Mouse (Mus musculus) stomach, embryonic 16.5 days (tissue): ENCODE results near the gene Lingo2. TPM values are rescaled to one million over a fixed set of nuclear protein-coding genes. Genes with fewer than 3 reads are reported as not detected.
A peak's percentile ranks its signal among the peaks of the same experiment; 100 is the strongest.
"Not testable (repeated sequence)": the region's sequence is repeated elsewhere in the genome, so short reads cannot be mapped to it uniquely, and the experiment has no call there.

Source experiments
- ATAC-seq: fragments of 200-750 bp; cut with Nextera tagmentation; 2 replicates; pipeline ENCODE4 v1.8.0; 2017; ENCODE audit warnings: moderate number of reproducible peaks, moderate TSS enrichment; ENCODE audit not compliant: insufficient read depth, low FRiP score
- H3K27ac ChIP-seq: fragments of 300-500 bp; sonication (generic); 2 replicates; pipeline ENCODE4 v1.5.1; 2014; ENCODE audit warnings: low read length
- H3K27me3 ChIP-seq: fragments of 300-500 bp; sonication (generic); 2 replicates; pipeline ENCODE4 v1.6.1; 2014; ENCODE audit warnings: low read length, control low read depth, mixed read lengths; ENCODE audit not compliant: control insufficient read depth, insufficient read depth
- H3K36me3 ChIP-seq: fragments of 300-500 bp; sonication (generic); 2 replicates; pipeline ENCODE4 v1.6.1; 2014; ENCODE audit warnings: low read length; ENCODE audit not compliant: control insufficient read depth, insufficient read depth
- H3K4me1 ChIP-seq: fragments of 300-500 bp; sonication (generic); 2 replicates; pipeline ENCODE4 v1.6.1; 2014; ENCODE audit warnings: low read length, control low read depth, mixed read lengths; ENCODE audit not compliant: control insufficient read depth, insufficient read depth
- H3K4me2 ChIP-seq: fragments of 300-500 bp; sonication (generic); 2 replicates; pipeline ENCODE4 v1.6.1; 2014; ENCODE audit warnings: low read depth, low read length, mixed read lengths
- H3K4me3 ChIP-seq: fragments of 300-500 bp; sonication (generic); replicated peaks from 2 replicates; pipeline ENCODE4 v1.5.1; 2014; ENCODE audit warnings: mild to moderate bottlenecking, low read length
- H3K9ac ChIP-seq: fragments of 300-500 bp; sonication (generic); 2 replicates; pipeline ENCODE4 v1.6.1; 2014; ENCODE audit warnings: low read length
- H3K9me3 ChIP-seq: fragments of 300-500 bp; sonication (generic); replicated peaks from 2 replicates; pipeline ENCODE4 v1.6.1; 2016; ENCODE audit warnings: low read length, control low read depth; ENCODE audit not compliant: control insufficient read depth
- WGBS: fragments of 180-500 bp; shearing (Covaris S2); extraction: QIAGEN DNeasy Blood & Tissue Kit; methylation state at CpG from one replicate; pipeline ENCODE4 v1.1.7; 2014; 5-methylcytosine and 5-hydroxymethylcytosine counted together
- microRNA counts: library from miRNA; unstranded; fragments of <30 nt; microRNA quantifications from one replicate; lab custom pipeline; 2016
- microRNA-seq: library from miRNA; unstranded; fragments of <30 nt; microRNA quantifications from one replicate; pipeline ENCODE4, GENCODE M21; 2016
- polyA plus RNA-seq: library from polyadenylated mRNA; unstranded; fragments of >200 nt; fragmentation: Nextera tagmentation; extraction: Ambion mirVana; gene quantifications from 2 replicates; pipeline ENCODE4 v1.2.1, GENCODE M21; 2015

Gene Lingo2
- polyA plus RNA-seq, 1 experiment from 2014 or later = 0.72 TPM

DNA sequence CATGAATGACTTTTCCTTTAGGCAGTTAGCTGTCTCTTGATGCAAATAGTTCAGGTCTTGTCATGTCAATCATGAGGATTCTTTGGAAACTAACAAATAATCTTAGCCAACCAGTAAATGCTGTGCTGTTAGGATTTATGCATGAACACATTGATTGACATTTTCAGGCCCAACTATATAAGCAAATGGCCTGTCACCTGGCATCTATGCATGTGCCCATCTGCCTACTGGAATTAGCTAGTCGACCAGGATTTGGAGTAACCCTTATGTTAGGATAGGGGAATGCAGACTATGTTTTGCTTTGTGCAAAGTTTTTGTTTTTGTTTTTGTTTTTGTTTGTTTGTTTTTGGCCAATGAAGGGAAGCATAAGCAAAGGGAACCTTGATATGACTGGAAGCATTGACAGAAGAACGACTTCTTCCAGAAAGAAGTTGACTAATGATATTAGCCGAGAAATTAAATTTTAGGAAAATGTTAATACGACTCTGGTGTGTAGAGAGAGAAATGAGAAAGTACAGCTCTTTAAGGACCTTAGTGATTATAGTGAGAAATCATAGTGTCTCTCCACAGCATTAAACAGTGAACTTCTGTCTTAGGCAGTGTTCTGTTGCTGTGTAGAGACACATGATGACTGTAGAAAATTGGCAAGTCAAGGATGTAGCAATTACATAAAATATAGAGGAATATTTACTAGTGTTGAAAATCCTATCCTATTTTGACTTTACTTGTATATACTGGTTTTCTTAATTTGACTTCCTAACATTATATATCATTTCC lies 1257.0 kb downstream of the Lingo2 start:
- no peak overlapping the region for H3K9ac ChIP-seq
- no peak overlapping the region for H3K4me2 ChIP-seq
- no peak overlapping the region for H3K4me3 ChIP-seq
- WGBS = 87% methylated on average over 4 of the region's 4 CpGs
- no peak for ATAC-seq
- no peak overlapping the region for H3K27ac ChIP-seq
- H3K9me3 ChIP-seq = no peaks in the 10 kb centered on the region
- H3K4me1 ChIP-seq = no peaks in the 10 kb centered on the region
- H3K36me3 ChIP-seq = no peaks in the 10 kb centered on the region
- no peaks in the 10 kb centered on the region for H3K27me3 ChIP-seq

DNA sequence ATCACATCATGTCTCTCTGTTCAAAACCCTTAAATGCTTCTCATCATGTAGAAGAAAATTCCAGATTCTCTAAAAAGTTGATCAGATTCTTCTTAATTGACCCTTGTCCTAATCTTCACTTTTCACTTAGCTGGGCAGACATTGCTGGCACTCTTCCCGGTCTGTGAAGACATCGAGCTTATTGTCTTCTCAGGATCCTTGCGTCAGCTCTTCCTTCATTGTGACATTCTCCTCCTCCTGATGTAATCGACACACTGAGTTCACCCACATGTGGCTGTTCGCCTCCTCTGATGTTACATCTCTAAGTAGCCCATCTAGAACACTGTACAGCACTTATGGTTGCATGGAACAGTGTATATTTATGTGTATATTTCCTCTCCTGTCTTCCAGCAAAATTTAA lies 1261.0 kb downstream of the Lingo2 start:
- ATAC-seq = no peak

DNA sequence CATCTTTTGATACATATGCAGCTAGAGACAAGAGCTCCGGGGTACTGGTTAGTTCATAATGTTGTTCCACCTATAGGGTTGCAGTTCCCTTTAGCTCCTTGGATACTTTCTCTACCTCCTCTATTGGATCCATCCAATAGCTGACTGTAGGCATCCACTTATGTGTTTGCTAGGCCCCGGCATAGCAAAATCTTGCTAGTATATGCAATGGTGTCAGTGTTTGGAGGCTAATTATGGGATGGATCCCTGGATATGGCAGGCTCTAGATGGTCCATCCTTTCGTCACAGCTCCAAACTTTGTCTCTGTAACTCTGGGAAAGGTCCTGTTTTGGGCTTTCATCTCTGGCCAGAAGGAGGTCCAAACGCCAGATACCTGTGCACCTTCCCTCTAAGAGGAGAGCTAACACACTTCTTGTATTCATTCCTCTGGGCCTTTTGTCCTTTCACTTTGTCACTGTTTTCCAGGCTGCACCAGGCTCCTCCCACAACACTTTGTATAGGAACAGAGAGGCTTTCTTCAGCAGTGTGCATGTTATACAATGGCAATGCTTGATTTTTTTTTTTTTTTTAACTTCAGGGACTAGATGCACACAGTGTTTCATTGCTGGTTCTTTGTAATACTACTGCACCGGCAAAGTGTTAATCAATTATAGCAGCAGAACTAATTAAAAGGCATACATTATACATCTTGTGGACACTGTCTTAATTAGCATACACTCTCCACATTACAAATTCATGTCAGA lies 1262.9 kb downstream of the Lingo2 start:
- WGBS = 86% methylated on average over 5 of the region's 5 CpGs
- H3K4me2 ChIP-seq, H3K9me3 ChIP-seq, H3K36me3 ChIP-seq, H3K4me1 ChIP-seq, H3K27ac ChIP-seq, ATAC-seq, H3K4me3 ChIP-seq, H3K27me3 ChIP-seq, H3K9ac ChIP-seq: not testable (repeated sequence)

More for the DNA sequence above, 1261.0 kb downstream of the Lingo2 start:
- Histone ChIP-seq H3K4me3 (no peak overlapping the region), H3K4me2 (no peak overlapping the region), H3K27me3 (no peaks in the 10 kb centered on the region), H3K9me3 (no peaks in the 10 kb centered on the region), H3K36me3 (no peaks in the 10 kb centered on the region), H3K4me1 (no peaks in the 10 kb centered on the region), H3K27ac (no peak overlapping the region), H3K9ac (no peak overlapping the region)
- 69% methylated on average over 5 of the region's 5 CpGs for WGBS

MicroRNAs encoded within 50 kb of the gene (microRNA counts, 519-probe panel; counts per million panel counts)
- 1,681 counts per million, percentile 26 among the panel's probes with 10 or more counts for microRNA mmu-miR-873 (lab: Ali Mortazavi, UCI)
- 1,565 counts per million, percentile 20 among the panel's probes with 10 or more counts for microRNA mmu-miR-876-3p (lab: Ali Mortazavi, UCI)
- microRNA mmu-miR-876-5p (lab: Ali Mortazavi, UCI) = not detected

Small RNA genes lying within 50 kb of the gene (microRNA-seq; reads per million reads assigned to microRNA genes)
- gene Mir873a = not detected
- gene Mir873b = not detected
- not detected for gene Mir876
